Mouse (Mus musculus): ENCODE results near the gene Abi1.

The Abi1 gene

DNA sequence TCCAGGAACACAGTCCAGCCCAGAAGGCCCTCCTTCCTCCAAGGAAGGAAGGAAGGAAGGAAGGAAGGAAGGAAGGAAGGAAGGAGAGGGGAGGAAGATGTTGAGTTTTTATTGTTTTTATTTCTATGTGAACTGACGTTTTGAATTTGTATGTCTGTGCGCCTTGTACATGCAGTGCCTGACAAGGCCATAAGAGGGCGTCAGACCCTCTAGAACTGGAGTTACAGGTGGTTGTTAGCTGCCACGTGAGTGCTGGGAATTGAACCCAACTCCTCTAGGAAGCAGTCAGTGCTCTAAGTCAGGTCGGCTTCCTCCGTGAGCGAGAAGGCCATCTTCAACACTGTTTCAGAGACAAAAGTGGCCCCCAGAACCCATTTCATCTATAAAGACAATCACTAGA, 32.5 kb downstream of the Abi1 start:
- POLR2A ChIA-PET: interaction anchor here in 2 of 4 experiments (0.6 to 3.6 kb wide), 4 partner anchors 10 to 111 kb away, joined by 3 to 46 read pairs (median 28); no protein-coding TSS in a partner anchor
- CTCF ChIA-PET: interaction anchor here in 1 of 4 experiments (0.7 kb wide), 1 partner anchor 131 kb away, joined by 3 read pairs; no protein-coding TSS in a partner anchor

DNA sequence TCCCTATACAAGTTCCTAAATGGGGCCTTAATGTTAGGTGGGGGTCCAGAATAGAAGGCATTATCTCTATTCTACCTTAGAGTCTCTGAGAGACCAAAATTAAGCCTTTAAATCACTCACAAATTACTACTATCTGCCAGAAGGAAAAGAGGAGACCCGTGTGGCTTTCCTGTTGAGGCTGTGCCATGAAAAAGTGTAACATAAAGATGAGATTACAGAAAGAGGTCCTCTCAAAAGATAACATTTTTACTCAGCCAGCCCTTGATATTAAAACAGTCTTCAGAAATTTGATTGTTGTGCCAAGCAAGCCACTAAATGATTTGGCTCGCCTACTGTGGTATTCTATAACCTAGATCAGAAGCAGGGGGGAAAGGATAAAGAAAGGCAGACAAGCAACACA, 32.9 kb downstream of the Abi1 start:
- CTCF ChIA-PET: interaction anchor here in 2 of 4 experiments (0.5 to 0.7 kb wide), 2 partner anchors 26 to 132 kb away, joined by 3 to 4 read pairs; no protein-coding TSS in a partner anchor
- POLR2A ChIA-PET: interaction anchor here in 2 of 4 experiments (3.1 to 3.6 kb wide), 3 partner anchors 10 to 15 kb away, joined by 28 to 46 read pairs (median 29); no protein-coding TSS in a partner anchor

DNA sequence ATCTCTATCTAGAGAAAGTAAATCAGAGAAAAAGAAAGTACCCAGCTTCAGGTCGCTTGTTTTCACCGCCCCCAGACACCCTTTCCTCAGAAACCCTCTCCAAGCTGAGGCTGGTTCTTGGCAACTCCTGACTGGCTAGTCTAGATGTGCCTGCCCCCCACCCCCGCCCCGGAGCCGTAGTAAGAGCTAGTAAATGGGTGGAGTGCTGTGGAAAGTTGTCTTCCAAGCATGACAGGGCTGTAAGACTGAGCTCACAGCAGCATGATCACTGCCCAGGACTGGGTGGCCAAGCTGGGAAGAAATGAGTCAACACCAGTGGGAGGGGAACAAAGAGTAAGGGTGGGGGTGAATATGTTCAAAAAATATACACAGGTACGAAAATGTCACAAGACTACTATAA, 33.8 kb downstream of the Abi1 start:
- ChIA-PET CTCF (interaction anchor here in 2 of 4 experiments (0.6 to 1.4 kb wide), 6 partner anchors 10 to 146 kb away, joined by 3 to 11 read pairs (median 5); no protein-coding TSS in a partner anchor), POLR2A (interaction anchor here in 3 of 4 experiments (0.6 to 3.6 kb wide), 23 partner anchors 9 to 150 kb away, joined by 3 to 46 read pairs (median 4); partner anchors contain the start of genes Abi1 (in 2 of the 3), Acbd5 (in 1 of the 3), Mastl (in 1 of the 3) and Pdss1 (in 1 of the 3))

DNA sequence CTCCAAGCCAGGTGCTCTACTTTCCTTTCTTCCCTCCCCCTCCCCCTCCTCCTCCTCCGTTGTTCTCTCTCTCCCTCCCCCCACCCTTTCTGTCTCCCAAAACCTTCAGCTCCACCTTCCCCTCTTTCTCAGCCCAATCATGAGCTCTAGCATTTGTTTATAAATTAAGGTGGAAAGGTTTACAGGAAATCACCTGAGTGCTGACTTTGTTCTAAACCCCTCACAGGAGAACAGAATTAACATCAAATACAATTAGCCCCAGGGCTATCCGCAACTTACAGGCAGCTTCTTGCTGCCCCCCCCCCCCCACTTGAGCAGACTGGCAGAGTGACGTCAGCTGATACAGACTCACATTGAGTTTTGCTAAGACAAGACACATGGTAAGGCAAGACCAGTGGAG, 37.4 kb downstream of the Abi1 start:
- POLR2A ChIA-PET: interaction anchor here in 3 of 4 experiments (0.5 to 3.7 kb wide), 55 partner anchors 9 to 1975 kb away, joined by 3 to 31 read pairs (median 5); partner anchors contain the start of genes Abi1 (in 3 of the 3), Acbd5 (in 3 of the 3), Mastl (in 2 of the 3) and Pdss1 (in 2 of the 3)
- CTCF ChIA-PET: interaction anchor here (0.6 to 1.0 kb wide), 8 partner anchors 8 to 203 kb away, joined by 3 to 10 read pairs (median 4); partner anchors contain the start of gene Abi1 (in 1 of the 4)

DNA sequence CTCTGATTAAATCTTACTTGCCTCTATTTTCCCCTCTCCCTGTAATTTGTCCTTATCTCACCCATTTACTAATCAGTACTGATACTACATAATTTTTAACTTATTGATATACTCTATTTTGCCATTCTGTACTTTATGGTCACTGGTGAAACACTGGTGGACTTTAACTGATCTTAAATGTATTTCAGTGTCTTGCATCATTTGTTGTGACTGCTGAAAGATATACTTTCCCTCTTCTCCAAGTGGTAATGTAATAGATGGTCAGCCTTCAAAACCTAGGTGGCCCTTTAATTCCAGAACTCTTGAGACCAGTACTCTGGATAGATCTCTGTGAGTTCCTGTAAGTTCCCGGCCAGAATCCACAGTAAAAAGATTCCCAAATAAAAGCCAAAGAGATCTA, 40.4 kb downstream of the Abi1 start:
- POLR2A ChIA-PET: interaction anchor here in 3 of 4 experiments (0.6 to 1.4 kb wide), 6 partner anchors 16 to 104 kb away, joined by 3 to 5 read pairs (median 4); partner anchors contain the start of genes Abi1 (in 1 of the 3) and Pdss1 (in 1 of the 3)
- CTCF ChIA-PET: no interaction called here

DNA sequence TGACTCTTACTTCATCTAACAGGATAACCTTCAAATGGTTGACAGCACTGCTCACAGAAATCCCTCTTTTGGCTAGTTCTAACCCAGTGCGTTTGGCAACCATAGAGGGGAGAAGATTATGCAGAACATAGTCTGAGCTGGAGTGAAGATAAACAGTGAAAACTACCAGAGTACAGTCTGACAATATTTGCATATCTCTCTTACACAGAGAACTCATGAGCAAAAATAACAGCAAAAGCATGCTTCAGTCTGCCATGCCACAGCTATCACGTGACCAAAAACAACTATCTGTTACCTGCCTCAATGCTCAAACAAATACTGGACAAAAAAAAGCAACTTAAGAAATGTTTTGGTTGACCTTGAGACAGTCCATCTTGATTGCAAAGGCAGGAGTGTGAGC, 41.2 kb downstream of the Abi1 start:
- POLR2A ChIA-PET: interaction anchor here in 1 of 4 experiments (1.4 kb wide), 1 partner anchor 29 kb away, joined by 4 read pairs; no protein-coding TSS in a partner anchor
- CTCF ChIA-PET: no interaction called here

DNA sequence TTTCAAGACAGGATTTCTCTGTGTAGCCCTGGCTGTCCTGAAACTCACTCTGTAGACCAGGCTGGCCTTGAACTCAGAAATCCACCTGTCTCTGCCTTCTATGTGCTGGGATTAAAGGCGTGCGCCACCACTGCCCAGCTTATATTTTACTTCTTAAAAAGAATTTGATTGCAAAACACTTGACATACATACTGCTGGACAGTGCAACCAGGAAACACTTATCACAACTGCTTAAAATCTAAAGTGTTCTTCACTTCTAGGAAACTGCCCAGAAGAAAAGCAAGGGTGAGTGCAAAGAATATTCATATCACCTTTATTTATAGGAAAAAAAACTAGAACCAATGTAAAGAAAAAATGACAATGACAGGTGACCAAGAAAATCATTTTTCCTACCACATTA, 42.0 kb downstream of the Abi1 start:
- CTCF ChIA-PET: no interaction called here

DNA sequence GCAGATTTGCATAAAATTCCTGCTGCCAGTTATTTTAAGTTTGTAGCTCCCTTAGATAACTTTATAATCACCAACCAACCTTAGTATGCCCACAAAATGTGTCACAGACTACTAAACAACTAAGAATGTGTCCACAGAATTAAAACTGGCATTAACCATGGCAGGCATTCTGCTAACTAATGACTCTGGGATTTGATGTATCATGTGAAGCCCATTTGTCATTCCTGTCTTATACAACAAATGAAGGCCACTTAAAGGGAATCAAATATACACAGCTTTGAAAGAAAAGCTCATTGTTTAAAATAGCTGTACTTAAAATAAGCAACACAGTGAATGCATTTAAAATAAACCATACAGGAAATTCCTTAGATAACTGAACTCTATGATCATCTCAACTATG, 44.0 kb downstream of the Abi1 start:
- POLR2A ChIA-PET: interaction anchor here in 1 of 4 experiments (0.9 to 2.4 kb wide), 2 partner anchors 20 to 32 kb away, joined by 3 to 6 read pairs; no protein-coding TSS in a partner anchor
- CTCF ChIA-PET: no interaction called here

More for the DNA sequence above, 42.0 kb downstream of the Abi1 start:
- POLR2A ChIA-PET: interaction anchor here in 2 of 4 experiments (1.4 to 2.4 kb wide), 6 partner anchors 8 to 30 kb away, joined by 4 to 11 read pairs (median 6); no protein-coding TSS in a partner anchor

DNA sequence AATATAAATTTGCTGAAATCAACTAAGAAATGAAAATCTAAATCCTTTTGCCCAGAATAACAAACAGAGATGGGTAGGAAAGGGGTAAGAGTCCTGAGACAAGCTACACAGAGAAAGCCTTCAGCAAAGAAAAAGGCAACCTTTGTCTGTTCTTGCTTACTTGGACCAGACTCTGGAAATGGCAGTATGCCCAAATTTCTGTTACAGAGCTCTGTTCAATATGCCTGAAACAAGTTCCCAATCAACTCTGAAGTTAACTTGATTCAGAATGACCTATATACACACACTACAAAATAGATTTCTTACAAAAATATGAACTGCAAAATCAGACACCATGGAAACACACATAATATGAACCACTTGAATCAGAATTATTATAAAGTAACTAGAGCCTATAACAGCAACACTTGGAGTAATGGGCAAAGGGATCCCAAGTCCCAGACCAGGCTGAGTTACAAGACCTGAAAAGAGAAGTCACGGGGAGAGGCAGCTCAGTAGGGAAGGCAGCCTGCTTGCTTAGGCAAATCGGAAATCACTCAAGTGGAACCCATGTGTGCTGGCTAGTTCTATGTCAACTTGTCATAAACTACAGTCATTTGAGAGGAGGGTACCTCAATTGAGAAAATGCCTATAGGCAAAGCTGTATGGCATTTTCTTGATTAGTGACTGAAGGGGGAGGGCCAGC, 53.9 kb downstream of the Abi1 start:
- ChIA-PET CTCF (no interaction called here), POLR2A (interaction anchor here in 1 of 4 experiments (0.9 to 7.0 kb wide), 5 partner anchors 9 to 37 kb away, joined by 3 to 31 read pairs (median 5); no protein-coding TSS in a partner anchor)

DNA sequence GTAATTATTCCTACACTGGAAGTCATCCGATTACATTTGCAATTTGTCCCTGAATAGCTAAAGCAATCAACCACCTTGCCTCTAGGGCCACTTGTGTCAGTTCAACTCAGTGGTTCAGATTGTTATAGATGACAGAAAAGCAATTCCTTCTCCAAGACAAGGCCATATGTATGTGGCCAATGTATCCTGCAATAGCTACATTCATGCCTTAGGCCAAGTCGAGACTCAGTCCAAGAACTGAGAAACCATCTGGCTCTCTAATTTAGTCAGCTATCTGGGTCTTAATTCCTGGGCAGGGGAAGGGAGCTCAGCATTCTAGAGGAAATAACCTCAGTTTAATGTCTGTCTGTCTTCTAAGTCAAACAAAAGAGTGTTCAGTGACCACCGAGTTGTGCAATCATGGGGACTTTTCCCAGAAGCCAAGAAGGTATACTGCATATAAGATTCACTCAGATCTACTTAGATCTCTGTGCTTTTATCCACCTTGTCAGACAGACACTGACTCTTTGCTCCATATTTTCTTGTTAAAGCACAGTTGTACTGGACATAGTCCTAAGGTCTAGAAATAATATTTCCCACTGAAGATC, 62.6 kb downstream of the Abi1 start:
- POLR2A ChIA-PET: interaction anchor here in 3 of 4 experiments (0.7 to 4.3 kb wide), 8 partner anchors 10 to 108 kb away, joined by 3 to 31 read pairs (median 4); no protein-coding TSS in a partner anchor
- CTCF ChIA-PET: interaction anchor here in 1 of 4 experiments (0.7 kb wide), 1 partner anchor 15 kb away, joined by 4 read pairs; no protein-coding TSS in a partner anchor

DNA sequence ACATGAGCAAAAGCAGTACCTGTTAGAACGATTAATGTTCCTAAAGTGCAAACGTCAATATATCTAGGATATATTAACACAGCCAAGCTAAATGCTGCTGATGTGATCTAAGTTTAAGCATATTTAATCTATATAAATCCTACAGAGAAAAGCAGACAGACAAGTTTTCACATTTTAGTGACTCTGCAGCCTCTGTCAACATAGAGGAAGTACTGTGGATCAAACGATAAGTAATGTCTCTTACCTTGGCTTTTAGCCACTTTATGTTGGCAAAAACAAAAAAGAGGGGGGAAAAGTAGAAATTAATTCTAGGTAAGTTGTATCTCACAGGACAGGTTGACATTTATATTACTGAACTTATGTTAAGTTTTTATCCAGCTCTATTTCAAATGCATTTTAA, 77.1 kb downstream of the Abi1 start:
- CTCF ChIA-PET: no interaction called here
- POLR2A ChIA-PET: interaction anchor here in 1 of 4 experiments (1.1 kb wide), 1 partner anchor 77 kb away, joined by 3 read pairs; the partner anchor contains the start of gene Abi1

DNA sequence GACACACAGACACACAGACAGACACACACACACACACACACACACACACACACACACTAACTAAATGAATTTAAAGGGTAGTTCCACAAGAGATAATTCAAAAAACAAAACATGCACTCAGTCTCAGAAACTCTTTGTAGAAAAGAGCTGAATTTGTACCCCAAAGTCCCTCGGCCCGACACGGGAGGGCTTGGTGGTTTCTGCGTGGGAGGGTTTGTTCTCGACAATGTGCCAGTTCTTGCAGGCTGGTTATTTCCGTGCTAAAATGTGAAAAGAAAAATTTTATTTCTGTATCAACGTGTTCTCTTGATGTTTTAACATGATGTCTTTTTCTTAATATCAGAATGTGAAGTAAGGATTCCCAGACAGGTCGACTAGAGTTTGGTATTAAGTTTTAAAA, 77.8 kb downstream of the Abi1 start:
- POLR2A ChIA-PET: interaction anchor here in 2 of 4 experiments (0.6 to 1.4 kb wide), 4 partner anchors 29 to 130 kb away, joined by 3 to 5 read pairs (median 4); no protein-coding TSS in a partner anchor

DNA sequence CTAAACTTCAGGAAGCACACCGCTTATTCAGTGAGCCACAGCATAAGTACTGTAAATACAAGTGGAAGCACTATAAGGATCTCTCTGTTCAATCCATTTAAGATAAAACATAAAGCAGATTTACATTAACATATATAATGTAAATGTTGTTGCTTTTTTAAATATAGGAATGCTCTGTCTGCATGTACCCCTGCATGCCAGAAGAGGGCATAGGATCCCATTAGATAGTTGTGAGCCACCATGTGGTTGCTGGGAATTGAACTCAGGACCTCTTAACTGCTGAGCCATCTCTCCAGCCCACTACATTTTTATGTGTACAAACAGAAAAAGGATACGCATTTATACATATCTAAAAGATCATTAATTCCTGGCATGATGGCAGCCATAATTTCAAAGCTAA, 78.4 kb downstream of the Abi1 start:
- POLR2A ChIA-PET: interaction anchor here in 2 of 4 experiments (0.5 to 1.4 kb wide), 5 partner anchors 29 to 131 kb away, joined by 3 to 5 read pairs (median 3); no protein-coding TSS in a partner anchor
- CTCF ChIA-PET: interaction anchor here in 3 of 4 experiments (0.6 to 1.1 kb wide), 5 partner anchors 20 to 628 kb away, joined by 3 to 4 read pairs (median 3); no protein-coding TSS in a partner anchor

More for the DNA sequence above, 77.8 kb downstream of the Abi1 start:
- CTCF ChIA-PET: interaction anchor here in 3 of 4 experiments (0.6 to 1.1 kb wide), 5 partner anchors 15 to 627 kb away, joined by 3 to 5 read pairs (median 4); no protein-coding TSS in a partner anchor

DNA sequence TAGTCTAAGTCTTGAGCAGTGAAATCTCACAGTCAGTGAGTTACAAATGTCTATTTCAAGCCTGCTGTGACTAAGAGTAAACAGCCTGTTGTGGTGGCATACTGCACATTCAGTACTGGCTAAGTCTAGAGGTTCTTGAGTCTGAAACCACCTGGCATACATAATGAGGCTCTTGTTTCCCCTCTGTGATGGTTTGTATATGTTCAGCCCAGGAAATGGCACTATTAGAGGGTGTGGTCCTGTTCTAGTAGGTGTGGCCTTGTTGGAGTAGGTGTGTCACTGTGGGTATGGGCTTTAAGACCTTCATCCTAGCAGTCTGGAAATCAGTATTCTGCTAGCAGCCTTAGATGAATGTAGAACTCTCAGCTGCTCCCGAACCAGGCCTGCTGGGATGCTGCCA, 82.6 kb downstream of the Abi1 start:
- CTCF ChIA-PET: no interaction called here

DNA sequence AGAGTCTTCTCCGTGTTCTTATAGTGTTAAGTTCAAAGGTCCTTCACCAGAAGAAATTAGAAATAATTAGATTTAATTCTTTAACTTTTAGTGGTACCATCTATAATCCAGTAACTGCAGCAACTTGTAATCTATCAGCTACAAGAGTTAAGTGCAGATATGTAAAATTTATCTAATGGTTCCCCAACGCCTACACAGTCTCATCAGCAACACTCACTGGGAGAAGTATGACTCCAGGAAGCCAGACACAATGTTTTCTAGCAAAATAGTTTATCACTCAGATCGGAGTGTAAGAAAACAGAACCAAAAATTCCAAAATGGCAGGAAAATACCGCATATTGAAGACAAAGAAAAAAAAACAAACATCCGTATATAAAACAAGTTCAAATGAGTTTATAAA, 84.1 kb downstream of the Abi1 start:
- POLR2A ChIA-PET: interaction anchor here in 1 of 4 experiments (0.9 kb wide), 1 partner anchor 27 kb away, joined by 3 read pairs; no protein-coding TSS in a partner anchor
- CTCF ChIA-PET: no interaction called here

More for the DNA sequence above, 82.6 kb downstream of the Abi1 start:
- POLR2A ChIA-PET: interaction anchor here in 2 of 4 experiments (0.8 to 1.3 kb wide), 4 partner anchors 8 to 111 kb away, joined by 3 read pairs; partner anchors contain the start of genes Abi1 (in 1 of the 2) and Acbd5 (in 1 of the 2)

DNA sequence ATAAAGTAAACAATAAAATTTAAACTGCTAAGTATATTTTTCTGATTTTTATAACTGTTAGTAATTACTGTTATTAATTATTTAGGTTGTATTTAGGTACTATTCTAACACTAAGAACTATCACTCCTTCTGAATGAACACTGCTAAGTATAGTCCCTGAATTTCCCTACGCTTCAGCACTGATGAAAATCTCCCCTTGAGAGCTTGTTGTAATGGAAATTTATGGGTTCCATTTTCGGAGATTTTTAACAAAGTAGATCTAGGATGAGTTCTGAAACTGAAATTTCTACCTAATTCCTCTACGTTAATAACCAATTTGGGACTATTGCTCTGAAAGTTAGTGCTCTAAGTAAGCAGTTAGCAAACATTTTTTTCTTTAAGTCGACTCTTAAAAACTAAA, 85.8 kb downstream of the Abi1 start:
- ChIA-PET CTCF (no interaction called here), POLR2A (interaction anchor here in 1 of 4 experiments (1.1 to 1.6 kb wide), 5 partner anchors 19 to 92 kb away, joined by 3 read pairs; partner anchors contain the start of gene Pdss1)

DNA sequence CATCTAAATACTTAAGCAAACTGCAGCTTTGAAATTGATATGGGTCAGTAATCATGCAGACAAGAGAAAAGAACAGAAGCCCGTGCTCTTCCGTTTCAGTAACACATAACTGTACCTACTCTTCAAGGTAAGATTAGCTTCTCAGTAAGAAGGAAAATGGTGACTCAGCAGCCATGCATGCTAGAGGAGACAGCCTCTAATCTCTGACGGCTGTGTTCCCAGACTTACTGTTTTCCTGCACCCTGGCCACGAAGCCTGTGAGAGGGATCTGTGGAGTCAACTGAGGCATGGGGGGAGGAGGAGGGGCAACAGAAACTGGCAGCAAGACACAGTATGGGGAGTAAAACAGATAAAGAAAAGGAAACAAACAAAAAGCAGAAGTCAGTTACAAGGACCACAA, 90.1 kb downstream of the Abi1 start:
- POLR2A ChIA-PET: interaction anchor here in 2 of 4 experiments (0.9 to 1.4 kb wide), 2 partner anchors 36 to 68 kb away, joined by 3 to 4 read pairs; no protein-coding TSS in a partner anchor
- CTCF ChIA-PET: no interaction called here

DNA sequence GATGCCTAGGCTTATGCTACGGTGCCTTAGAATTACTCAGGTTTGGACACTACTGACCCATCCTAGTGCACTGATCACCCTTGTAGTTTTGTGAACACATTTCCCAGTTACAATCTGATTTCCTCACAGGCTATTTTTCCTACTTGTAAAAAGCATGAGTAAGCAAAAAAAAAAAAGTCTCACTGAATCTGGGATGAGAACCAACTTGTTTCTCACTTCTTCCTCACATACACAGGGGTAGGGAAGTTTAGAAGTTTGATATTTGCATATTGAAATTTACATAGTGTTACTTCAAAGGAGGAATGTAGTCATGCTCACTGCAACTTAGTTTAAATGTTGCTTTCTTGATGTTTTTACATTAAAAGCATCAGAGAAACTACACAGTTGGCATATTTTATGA, 106.5 kb downstream of the Abi1 start:
- ChIA-PET POLR2A (interaction anchor here in 1 of 4 experiments (0.9 to 2.0 kb wide), 4 partner anchors 12 to 38 kb away, joined by 3 to 5 read pairs (median 4); partner anchors contain the start of gene Pdss1), CTCF (no interaction called here)
